Mouse (Mus musculus): ENCODE data around the gene Kctd21.

The Kctd21 gene

GRCm38 (mm10) chr7:97383496-97384132, 51.5 kb downstream of the Kctd21 start:
- no peak for TF ChIP-seq GATA4 (IDR thresholded peaks at IDR 0.05; ENCODE audit: insufficient replicate concordance, low read length)

GRCm38 (mm10) chr7:97386106-97386805, 54.1 kb downstream of the Kctd21 start:
- TF ChIP-seq GATA4 (IDR thresholded peaks at IDR 0.05; ENCODE audit: insufficient replicate concordance, low read length), result no peak

GRCm38 (mm10) chr7:97386806-97387370, 54.8 kb downstream of the Kctd21 start:
- TF ChIP-seq GATA4 (IDR thresholded peaks at IDR 0.05; ENCODE audit: insufficient replicate concordance, low read length), result no peak

GRCm38 (mm10) chr7:97387561-97388147, 55.5 kb downstream of the Kctd21 start:
- TF ChIP-seq GATA4 (IDR thresholded peaks at IDR 0.05; ENCODE audit: insufficient replicate concordance, low read length), result no peak

- no peak for TF ChIP-seq GATA4 (IDR thresholded peaks at IDR 0.05; ENCODE audit: insufficient replicate concordance, low read length)
Measured at GRCm38 (mm10) chr7:97388541-97388940, 56.4 kb downstream of the Kctd21 start.

GRCm38 (mm10) chr7:97391293-97392078, 59.4 kb downstream of the Kctd21 start:
- TF ChIP-seq GATA4 (IDR thresholded peaks at IDR 0.05; ENCODE audit: insufficient replicate concordance, low read length), result no peak

- no peak for TF ChIP-seq GATA4 (IDR thresholded peaks at IDR 0.05; ENCODE audit: insufficient replicate concordance, low read length)
Measured at GRCm38 (mm10) chr7:97392079-97392445, 59.9 kb downstream of the Kctd21 start.

- no peak for TF ChIP-seq GATA4 (IDR thresholded peaks at IDR 0.05; ENCODE audit: insufficient replicate concordance, low read length)
Measured at GRCm38 (mm10) chr7:97394375-97394774, 62.2 kb downstream of the Kctd21 start.

GRCm38 (mm10) chr7:97398943-97399342, 66.8 kb downstream of the Kctd21 start:
- TF ChIP-seq GATA4 (IDR thresholded peaks at IDR 0.05; ENCODE audit: insufficient replicate concordance, low read length), result no peak

Data from liver, adult (tissue).